Mouse (Mus musculus) hindbrain, embryonic 10.5 days (tissue): Measurements from ENCODE around the gene Olfr120. TPM values are rescaled to one million over a fixed set of nuclear protein-coding genes. Genes with fewer than 3 reads are reported as not detected.
"Not testable (repeated sequence)": the region's sequence is repeated elsewhere in the genome, so short reads cannot be mapped to it uniquely, and the experiment has no call there.

Experiments
- DNase-seq: peaks from one replicate; pipeline ENCODE4 v3.0.0-alpha.2; 2017; ENCODE audit warnings: low spot score
- H3K27ac ChIP-seq: fragments of 300-500 bp; sonication (generic); 2 replicates; pipeline ENCODE4 v1.5.1; 2016; ENCODE audit warnings: mild to moderate bottlenecking, moderate library complexity
- H3K27me3 ChIP-seq: fragments of 300-500 bp; sonication (generic); 2 replicates; pipeline ENCODE4 v1.6.1; 2016; ENCODE audit warnings: mild to moderate bottlenecking; ENCODE audit not compliant: poor library complexity, insufficient read depth, severe bottlenecking
- H3K36me3 ChIP-seq: fragments of 300-500 bp; sonication (generic); 2 replicates; pipeline ENCODE4 v1.6.1; 2016; ENCODE audit warnings: mild to moderate bottlenecking, moderate library complexity
- H3K4me1 ChIP-seq: fragments of 300-500 bp; sonication (generic); replicated peaks from 2 replicates; pipeline ENCODE4 v1.6.1; 2016; ENCODE audit warnings: mild to moderate bottlenecking
- H3K4me3 ChIP-seq: fragments of 300-500 bp; sonication (generic); 2 replicates; pipeline ENCODE4 v1.5.1; 2016; ENCODE audit warnings: mild to moderate bottlenecking, moderate library complexity
- H3K9me3 ChIP-seq: fragments of 300-500 bp; sonication (generic); 2 replicates; pipeline ENCODE4 v1.6.1; 2016; ENCODE audit warnings: mild to moderate bottlenecking, moderate library complexity
- WGBS: fragments of 180-500 bp; shearing (Covaris S2); methylation state at CpG from one replicate; pipeline ENCODE4 v1.1.7; 2016; 5-methylcytosine and 5-hydroxymethylcytosine counted together
- polyA plus RNA-seq: library from polyadenylated mRNA; unstranded; fragments of >200 nt; fragmentation: Nextera tagmentation; extraction: Ambion mirVana; gene quantifications from 2 replicates; pipeline ENCODE4 v1.2.1, GENCODE M21; 2016

Gene Olfr120
- polyA plus RNA-seq, result not detected in 2 replicates

DNA sequence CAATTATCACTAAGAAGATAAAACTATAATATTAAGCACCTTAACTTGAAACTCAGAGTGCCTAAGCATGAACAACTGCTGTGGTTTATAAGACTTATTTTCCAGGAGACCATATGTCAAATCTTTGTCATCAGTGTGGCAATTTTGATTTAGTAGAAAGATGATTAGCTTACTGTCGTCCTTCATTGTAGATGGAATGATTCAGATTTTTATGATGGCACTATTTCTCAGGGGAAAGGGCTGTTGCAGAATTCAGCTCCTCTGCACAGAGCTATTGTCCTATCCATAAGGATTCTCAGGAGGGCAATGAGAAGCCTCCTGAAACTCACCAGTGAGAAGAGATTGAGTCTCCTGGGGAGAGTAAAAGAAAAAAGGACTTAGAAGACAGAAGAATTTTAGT is at the start of gene Olfr120:
TSS of gene Olfr120 (plus strand) at position 301 of the 400 bp plus-strand sequence.
- H3K4me1 ChIP-seq, result no peaks in the 10 kb centered on the region
- no peaks in the 10 kb centered on the region for H3K9me3 ChIP-seq
- H3K27ac ChIP-seq, result no peak within 1 kb of the TSS
- H3K4me3 ChIP-seq, result no peak within 1 kb of the TSS
- WGBS, result 78% methylated on average over 1 of the region's 1 CpGs
- H3K36me3 ChIP-seq, result no peaks in the 10 kb centered on the region
- no peak for DNase-seq
- no peaks in the 10 kb centered on the region for H3K27me3 ChIP-seq

DNA sequence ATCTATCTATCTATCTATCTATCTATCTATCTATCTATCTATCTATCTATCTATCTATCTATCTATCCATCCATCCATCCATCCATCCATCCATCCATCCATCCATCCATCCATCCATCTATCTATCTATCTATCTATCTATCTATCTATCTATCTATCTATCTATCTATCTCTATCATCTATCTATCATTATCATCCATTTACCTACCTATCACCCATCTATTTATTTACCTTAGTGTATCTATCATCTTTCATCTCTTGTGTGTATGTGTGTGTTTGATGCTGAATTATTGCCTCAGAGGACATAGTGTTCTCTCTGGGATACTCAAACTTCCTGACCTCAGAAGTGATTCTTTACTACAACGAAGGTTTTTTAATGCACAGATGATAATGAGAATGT is 25.3 kb upstream of the Olfr120 start, which contains the start of gene Olfr119:
TSS of gene Olfr119 (plus strand) at position 301 of the 400 bp plus-strand sequence.
- not testable (repeated sequence) for H3K9me3 ChIP-seq, H3K27ac ChIP-seq, H3K27me3 ChIP-seq, H3K36me3 ChIP-seq, H3K4me1 ChIP-seq, H3K4me3 ChIP-seq, DNase-seq
- WGBS, result 65% methylated on average over 1 of the region's 1 CpGs

- DNase-seq, result no peak
- WGBS, result 60% methylated on average over 7 of the region's 7 CpGs
- no peaks in the 10 kb centered on the region for H3K9me3 ChIP-seq
- no peak overlapping the region for H3K4me3 ChIP-seq
- H3K4me1 ChIP-seq, result no peaks in the 10 kb centered on the region
- H3K27me3 ChIP-seq, result no peaks in the 10 kb centered on the region
- H3K27ac ChIP-seq, result no peak overlapping the region
- no peaks in the 10 kb centered on the region for H3K36me3 ChIP-seq
Measured at GRCm38 (mm10) chr17:37738070-37738469, 16.5 kb downstream of the Olfr120 start.

GRCm38 (mm10) chr17:37768307-37768706 is 46.7 kb downstream of the Olfr120 start, which contains the start of gene Olfr122:
Gene Olfr122 (plus strand): TSS chr17:37768607.
- WGBS, result 92% methylated on average over 4 of the region's 4 CpGs
- Histone ChIP-seq H3K27ac (no peak within 1 kb of the TSS), H3K27me3 (no peaks in the 10 kb centered on the region), H3K9me3 (no peaks in the 10 kb centered on the region), H3K4me3 (no peak within 1 kb of the TSS), H3K36me3 (no peaks in the 10 kb centered on the region), H3K4me1 (no peaks in the 10 kb centered on the region)
- DNase-seq, result no peak

Other genes with a start within 250 kb of the Olfr120 start
- not detected in 2 replicates for gene H2-M2, start 238.3 kb upstream of the Olfr120 start, polyA plus RNA-seq
- not detected in 2 replicates for gene Olfr110, start 229.3 kb upstream of the Olfr120 start, polyA plus RNA-seq
- gene Olfr111, start 213.8 kb upstream of the Olfr120 start, polyA plus RNA-seq, result not detected in 2 replicates
- not detected in 2 replicates for gene Olfr112, start 152.4 kb upstream of the Olfr120 start, polyA plus RNA-seq
- gene Olfr113, start 144.1 kb upstream of the Olfr120 start, polyA plus RNA-seq, result not detected in 2 replicates
- not detected in 2 replicates for gene Olfr114, start 129.1 kb upstream of the Olfr120 start, polyA plus RNA-seq
- gene Olfr115, start 94.7 kb upstream of the Olfr120 start, polyA plus RNA-seq, result not detected in 2 replicates
- gene Olfr116, start 94.6 kb upstream of the Olfr120 start, polyA plus RNA-seq, result not detected in 2 replicates
- not detected in 2 replicates for gene Olfr117, start 58.0 kb upstream of the Olfr120 start, polyA plus RNA-seq
- gene Olfr118, start 54.8 kb upstream of the Olfr120 start, polyA plus RNA-seq, result not detected in 2 replicates
- gene Olfr119, start 25.2 kb upstream of the Olfr120 start, polyA plus RNA-seq, result not detected in 2 replicates
- gene Olfr121, start 27.0 kb downstream of the Olfr120 start, polyA plus RNA-seq, result not detected in 2 replicates
- not detected in 2 replicates for gene Olfr122, start 46.8 kb downstream of the Olfr120 start, polyA plus RNA-seq
- not detected in 2 replicates for gene Olfr123, start 71.7 kb downstream of the Olfr120 start, polyA plus RNA-seq
- gene Olfr124, start 78.1 kb downstream of the Olfr120 start, polyA plus RNA-seq, result not detected in 2 replicates
- not detected in 2 replicates for gene Olfr125, start 111.1 kb downstream of the Olfr120 start, polyA plus RNA-seq
- not detected in 2 replicates for gene Olfr126, start 125.7 kb downstream of the Olfr120 start, polyA plus RNA-seq
- gene Olfr127, start 178.6 kb downstream of the Olfr120 start, polyA plus RNA-seq, result not detected in 2 replicates
- not detected in 2 replicates for gene Olfr128, start 198.7 kb downstream of the Olfr120 start, polyA plus RNA-seq
- gene Olfr761, start 231.3 kb downstream of the Olfr120 start, polyA plus RNA-seq, result not detected in 2 replicates